Mouse (Mus musculus) brain, embryonic 18.5 days (tissue): ENCODE data around the gene Ahnak.

Source experiments
- DNase-seq: peaks from one replicate; pipeline ENCODE4 v3.0.0-alpha.2; 2012; ENCODE audit warnings: low read depth, low spot score

The Ahnak gene

DNA sequence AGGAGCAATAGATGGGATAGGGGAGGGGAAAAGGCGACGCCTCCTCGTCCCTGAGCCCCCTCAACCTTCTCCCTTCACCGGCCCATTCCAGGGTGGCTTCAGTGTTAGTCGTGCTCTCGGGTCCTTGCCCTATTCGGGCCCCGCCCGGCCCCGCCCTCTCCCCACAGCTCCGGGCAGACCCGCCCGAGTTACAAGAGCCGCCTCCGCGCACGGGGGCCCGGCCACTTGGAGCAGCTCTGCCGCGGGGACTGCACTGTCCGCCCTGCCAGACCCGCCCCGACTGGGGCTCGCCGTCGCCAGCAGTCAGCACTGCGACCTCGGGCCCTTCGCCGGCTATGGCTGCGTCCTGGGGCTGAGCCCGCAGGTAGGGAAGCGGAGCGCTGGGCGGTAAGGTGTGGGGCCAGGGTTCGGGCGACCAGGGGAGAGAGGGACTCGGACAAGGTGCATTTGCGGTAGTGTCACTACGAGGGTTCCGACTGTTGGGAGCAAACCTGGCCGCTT is at the start of gene Ahnak:
TSS of gene Ahnak (plus strand) at position 219 of the 501 bp plus-strand sequence.
- DNase-seq = no peak

DNA sequence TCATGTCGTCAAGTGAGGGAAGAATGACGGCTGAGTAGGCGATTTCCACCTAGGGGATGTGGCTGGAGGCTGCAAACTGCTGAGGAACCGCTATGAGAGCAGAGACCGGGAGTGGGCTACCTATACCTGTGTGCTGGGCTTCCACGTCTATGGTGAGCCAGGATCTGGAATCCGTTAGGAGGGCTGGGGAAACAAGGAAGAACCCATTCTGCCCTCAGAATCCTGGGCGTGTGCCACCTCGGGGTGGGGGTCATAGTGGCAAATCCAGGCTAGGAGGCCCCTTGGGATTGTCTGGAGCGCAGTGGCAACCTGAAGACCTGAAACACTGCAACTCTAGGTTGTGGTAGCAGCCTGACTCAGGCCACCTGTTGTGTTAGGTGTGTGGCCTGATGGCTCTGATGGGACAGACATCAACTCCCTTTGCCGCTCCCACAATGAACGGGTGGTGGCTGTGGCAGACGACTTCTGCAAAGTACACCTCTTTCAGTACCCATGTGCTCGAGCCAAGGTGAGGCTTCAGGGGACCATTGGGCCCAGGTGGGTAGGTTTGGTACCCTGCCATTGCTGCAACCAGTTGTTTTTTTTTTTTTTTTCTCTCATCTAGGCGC is 48.5 kb upstream of the Ahnak start:
- DNase-seq = no peak

DNA sequence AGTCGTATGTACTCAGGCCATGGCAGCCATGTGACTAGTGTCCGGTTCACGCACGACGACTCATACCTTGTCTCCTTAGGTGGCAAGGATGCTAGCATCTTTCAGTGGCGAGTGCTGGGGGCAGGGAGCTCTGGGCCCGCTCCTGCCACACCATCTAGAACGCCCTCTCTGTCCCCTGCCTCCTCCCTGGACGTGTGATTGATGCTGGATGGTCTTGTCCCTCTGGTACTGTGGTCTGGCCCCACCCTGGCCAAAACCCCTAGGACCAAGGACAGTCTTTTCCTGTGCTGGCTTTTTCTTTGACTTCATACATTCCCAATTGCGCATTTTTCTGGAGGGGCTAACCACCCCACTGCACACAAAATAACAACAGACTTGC is 48.0 kb upstream of the Ahnak start:
- no peak for DNase-seq

DNA sequence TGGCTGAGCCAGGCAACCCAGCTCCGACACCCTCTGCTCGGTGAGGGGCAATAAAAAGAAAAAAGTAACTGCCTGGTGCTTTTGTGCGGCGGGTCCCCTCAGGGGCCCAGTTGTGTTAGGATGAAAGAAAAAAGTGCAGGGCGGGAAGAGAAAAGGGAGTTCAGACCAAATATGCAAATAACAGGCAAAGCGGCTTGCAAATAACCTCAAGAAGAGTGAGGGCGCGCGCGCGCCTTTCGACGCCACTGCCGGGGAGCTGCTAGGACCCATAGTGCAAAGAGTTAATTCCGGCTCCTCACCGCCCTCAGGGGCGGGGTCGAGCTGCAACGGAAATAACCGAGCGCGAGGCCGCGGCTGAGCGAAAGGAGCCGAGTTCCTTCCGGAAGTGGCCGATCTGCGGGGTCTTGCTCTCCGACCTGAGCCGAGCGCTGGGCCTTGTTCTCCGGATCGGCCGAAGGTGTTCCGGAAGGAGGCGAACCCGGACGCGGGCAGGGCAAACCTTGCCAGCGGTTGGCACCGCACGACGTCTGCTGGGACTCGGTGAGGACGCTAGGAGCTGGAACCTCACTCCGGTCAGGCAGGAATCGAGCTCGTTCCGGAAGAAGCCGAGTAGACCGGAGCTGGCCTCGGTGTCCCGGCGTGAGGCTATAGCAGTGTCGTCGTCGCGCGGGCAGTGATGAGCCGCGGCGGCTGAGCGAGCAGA is 47.4 kb upstream of the Ahnak start, which contains the start of gene Mta2:
TSS of gene Mta2 (plus strand) at position 361 of the 703 bp plus-strand sequence.
- peak; percentile 92 for DNase-seq

DNA sequence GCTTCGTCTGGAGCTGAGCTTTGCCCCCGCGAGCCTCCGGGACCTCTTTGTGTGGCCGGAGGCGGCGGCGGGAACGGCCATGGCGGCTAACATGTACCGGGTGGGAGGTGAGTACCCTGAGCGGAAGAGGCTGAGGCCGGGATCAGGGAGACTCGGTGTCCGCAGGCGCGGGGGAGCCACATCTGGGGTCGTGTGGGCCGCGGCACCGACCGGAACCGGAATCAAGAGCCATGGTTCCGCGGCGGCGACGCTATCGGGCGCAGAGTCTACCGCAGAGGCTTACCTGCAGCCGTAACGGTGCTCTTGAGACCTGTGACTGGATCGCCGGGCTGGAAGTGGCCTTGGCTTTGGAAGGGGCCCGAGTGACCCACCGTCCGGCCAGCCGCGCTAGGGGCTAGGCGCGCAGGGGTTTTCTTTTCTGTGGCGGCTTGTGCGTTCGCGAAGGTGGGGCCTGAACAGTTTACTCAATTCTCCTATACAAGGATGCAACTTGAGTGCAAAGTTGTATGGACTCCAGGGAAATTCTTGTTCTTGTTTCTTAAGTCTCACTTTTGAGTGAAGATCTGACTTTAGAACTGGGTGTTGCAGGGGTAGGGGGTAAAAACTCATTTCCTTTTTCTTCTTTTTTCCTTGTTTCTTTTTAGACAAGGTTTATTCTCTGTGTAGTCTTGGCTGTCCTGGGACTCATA is 46.7 kb upstream of the Ahnak start:
- DNase-seq = no peak

GRCm38 (mm10) chr19:8943047-8943446 is 46.0 kb upstream of the Ahnak start:
- DNase-seq = no peak

DNA sequence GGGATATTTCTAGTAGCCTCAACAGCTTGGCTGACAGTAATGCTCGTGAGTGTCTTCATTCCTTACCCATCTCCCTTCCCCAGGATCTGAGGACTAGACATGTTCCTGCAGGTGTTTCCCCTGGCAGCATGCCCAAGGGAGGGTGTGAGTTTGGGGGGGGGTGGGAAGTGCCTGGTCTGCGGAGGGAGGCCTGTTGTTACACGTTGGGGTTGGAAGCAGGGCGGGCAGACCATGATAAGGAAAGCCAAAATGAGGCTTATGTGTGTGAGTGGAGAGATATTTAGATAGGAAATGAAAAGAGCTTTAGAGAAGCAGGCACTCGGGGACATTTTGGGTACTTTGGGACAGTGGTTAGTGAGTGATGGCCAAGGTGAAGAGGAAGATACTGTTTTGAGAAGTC is 45.0 kb upstream of the Ahnak start:
- no peak for DNase-seq

- no peak for DNase-seq
These were observed 44.3 kb upstream of the Ahnak start for GRCm38 (mm10) chr19:8944750-8945149.

DNA sequence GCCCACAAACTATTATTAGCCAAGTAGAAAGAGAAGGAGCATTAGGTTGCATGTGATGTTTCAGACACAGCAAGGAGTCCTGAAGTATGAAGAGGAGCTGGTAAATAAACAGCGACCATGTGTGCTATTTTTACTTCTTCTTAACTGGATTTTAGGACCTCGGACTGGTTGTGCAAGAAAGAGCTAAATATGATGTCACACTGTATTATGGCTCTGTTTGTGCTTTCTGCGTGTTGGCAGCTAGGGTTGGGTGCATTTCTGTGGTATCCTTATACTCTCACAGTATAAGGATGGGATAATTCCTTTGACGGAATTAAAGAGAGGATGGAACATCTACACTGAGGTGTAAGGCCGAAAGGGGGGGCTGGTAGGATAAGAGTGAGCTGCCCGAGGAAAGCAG is 43.8 kb upstream of the Ahnak start:
- DNase-seq = no peak

DNA sequence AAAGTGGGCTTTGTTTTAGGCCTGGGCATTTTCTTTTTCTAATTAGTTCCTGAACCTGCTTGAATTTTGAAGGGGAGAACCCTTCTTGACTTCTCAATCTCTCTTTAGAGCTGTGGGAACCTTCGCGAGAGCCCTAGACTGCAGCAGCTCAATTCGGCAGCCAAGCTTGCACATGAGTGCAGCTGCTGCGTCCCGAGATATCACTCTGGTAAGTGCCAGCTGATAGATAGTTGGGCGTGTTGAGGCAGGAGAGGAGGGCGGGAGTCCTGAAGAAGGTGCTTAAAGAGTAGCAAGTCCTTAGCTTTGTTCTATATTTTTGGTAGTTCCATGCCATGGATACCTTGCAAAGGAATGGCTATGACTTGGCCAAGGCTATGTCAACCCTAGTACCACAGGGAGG is 42.2 kb upstream of the Ahnak start:
- DNase-seq = no peak

- DNase-seq = no peak
These were observed 38.9 kb upstream of the Ahnak start for GRCm38 (mm10) chr19:8950190-8950589.

GRCm38 (mm10) chr19:8952241-8952640 is 36.8 kb upstream of the Ahnak start:
- DNase-seq = no peak

DNA sequence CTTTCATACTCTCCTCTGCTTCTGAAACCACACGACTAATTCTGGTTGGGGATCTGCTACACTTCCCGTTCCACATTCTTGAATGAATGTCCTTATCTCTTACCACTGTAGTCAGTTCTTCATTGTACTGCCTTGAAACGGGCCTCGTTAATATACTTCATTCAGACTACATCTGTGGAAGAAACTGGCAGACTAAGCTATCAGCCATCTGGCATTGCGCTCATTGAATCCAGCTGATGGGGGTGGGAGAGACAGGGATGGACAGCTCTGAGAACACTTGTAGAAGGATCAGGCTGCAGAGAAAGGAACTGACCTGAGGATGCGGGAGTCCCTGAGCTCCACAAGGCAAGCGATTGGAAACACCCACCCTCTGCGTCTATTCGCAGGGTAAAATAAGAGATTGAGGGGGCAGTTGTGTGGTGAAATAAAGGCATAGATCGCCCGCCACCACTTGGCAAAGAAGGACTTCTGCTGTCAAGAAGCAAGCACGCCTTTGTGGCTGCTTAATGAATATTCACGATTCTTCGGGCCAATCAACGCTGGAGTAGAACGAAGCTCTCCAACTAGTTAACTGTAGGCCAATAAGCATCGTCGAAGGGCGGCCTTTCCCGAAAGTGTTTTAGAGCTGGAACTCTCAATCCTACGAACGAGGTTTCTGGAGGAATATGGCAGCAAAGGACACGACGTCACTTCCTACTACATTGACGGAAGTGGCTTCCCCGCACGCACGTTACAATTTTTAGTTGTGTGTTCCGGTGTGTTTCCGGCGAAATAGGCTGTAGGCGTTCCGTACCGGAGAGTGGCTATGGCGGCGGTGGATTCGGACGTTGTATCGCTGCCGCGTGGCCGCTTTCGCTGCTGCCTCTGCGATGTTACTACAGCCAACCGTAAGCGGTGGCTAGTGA is 35.7 kb upstream of the Ahnak start, which contains the start of gene Tut1:
TSS of gene Tut1 (plus strand) at position 713 of the 905 bp plus-strand sequence.
- DNase-seq = peak; percentile 97

DNA sequence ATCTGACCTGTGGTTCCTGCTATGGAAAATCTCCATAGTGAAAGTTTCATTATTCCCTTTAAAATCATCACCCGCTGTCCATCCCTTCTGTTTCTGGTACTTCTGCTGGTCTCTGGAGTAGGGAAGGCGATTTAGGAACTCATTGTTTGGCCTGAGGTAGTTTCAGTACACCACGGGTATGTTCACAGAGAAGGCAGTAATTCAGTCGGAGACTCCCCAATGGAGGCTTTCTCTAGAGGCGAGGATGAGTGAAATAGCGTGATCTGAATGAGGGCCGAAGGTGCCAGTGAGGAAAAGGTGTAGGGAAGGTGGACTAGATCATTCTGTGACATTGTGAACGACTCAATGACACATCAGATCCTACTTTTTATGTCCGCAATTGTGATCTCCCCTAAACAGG is 34.9 kb upstream of the Ahnak start:
- no peak for DNase-seq

- no peak for DNase-seq
These were observed 26.8 kb upstream of the Ahnak start for GRCm38 (mm10) chr19:8962256-8962655.

- DNase-seq = no peak
These were observed 24.0 kb upstream of the Ahnak start for GRCm38 (mm10) chr19:8965075-8965474.

- DNase-seq = no peak
These were observed 23.3 kb upstream of the Ahnak start for GRCm38 (mm10) chr19:8965771-8966170.

DNA sequence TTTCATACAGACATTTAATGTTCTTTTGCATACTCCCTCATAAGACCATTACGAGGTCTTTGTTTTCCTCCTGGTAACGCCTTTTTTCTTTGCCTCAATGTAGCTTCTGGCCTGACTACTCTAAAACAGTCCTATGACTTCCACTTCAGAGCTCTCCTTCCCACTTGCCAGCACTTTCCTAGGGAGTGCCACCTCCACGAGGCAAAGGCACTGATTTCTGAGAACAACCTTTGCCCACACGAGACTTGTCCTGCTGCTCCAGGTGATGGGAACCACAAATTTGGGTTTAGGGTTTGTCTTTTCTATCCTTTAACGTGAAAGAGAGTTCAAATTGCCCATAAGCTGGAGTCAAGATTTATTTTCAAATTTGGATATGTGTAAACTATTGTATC is 22.9 kb upstream of the Ahnak start:
- DNase-seq = no peak

DNA sequence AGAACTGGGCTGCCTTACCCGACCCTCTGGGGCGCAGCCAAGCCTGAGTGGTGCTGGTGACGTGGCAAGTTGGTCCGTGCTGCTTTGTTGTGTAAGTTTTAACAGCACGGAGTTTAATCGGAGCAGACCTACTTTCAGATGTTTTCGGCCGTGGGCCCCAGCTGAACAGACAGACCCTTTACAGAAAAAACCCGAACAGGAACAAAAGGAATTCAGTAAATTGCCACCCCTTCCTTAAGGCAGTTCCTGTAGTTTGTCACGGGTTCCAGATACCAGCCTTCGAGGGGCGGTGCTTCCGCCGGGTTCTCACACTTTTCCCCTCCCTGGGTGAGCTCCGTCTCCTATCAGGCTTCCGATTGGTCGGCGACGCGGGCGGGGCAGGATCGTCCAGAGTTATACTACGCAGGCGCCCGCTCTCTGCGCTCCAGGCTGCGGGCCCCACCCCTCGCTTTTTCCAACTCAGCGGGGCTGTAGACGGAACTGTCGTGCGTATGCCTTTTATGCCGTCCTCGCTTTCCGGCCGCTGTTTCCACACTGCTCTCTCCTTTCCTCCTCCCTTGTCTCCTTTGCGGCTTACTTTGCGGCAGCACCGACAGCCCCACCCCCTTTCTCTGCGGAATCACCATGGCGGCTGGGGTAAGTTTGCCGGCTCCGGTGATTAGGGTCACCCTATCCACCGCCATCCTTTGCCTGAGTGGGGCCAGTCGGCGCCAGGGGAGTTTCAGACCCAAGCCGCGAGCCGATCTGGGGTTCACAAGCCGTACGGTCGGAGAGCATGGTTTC is 22.3 kb upstream of the Ahnak start, which contains the start of gene Eef1g:
TSS of gene Eef1g (plus strand) at position 452 of the 783 bp plus-strand sequence.
- DNase-seq = peak; percentile 99

- DNase-seq = no peak
These were observed 21.7 kb upstream of the Ahnak start for GRCm38 (mm10) chr19:8967373-8967743.

- no peak for DNase-seq
These were observed 21.2 kb upstream of the Ahnak start for GRCm38 (mm10) chr19:8967893-8968292.
